Mouse (Mus musculus) cortical plate, adult 2 months (tissue): ENCODE measurements at regions not wholly inside any gene's neighbourhood (a gene's known extent, or its start where the extent isn't known, plus 50 kb on each side); places are given as distances from the start of the nearest gene placed in this dataset.

Experiments
- CTCF ChIP-seq: fragments of 200-500 bp; IDR thresholded peaks from 2 replicates; pipeline ENCODE4 v1.5.1; 2011; ENCODE audit warnings: mild to moderate bottlenecking, control low read depth, low read length; ENCODE audit not compliant: insufficient read depth; ENCODE audit errors: extremely low read depth
- POLR2A ChIP-seq: fragments of 200-500 bp; IDR thresholded peaks from 2 replicates; pipeline ENCODE4 v1.6.1; 2011; ENCODE audit warnings: mild to moderate bottlenecking, low read length, control low read depth; ENCODE audit not compliant: insufficient read depth; ENCODE audit errors: extremely low read depth

- TF ChIP-seq CTCF (no peak), POLR2A (no peak)
Observed at GRCm38 (mm10) chr15:96185901-96186300, 101.4 kb upstream of the Arid2 start.
